Mouse (Mus musculus) G1E (cell line): ENCODE results near the gene Mphosph6.

Experiments used
- CTCF ChIP-seq: IDR thresholded peaks from 2 replicates; pipeline ENCODE4 v1.5.1; 2012; ENCODE audit warnings: low read depth, low read length, inconsistent platforms, mixed read lengths
- GATA1 ChIP-seq: IDR thresholded peaks from 2 replicates; pipeline ENCODE4 v1.6.1; 2012; ENCODE audit warnings: borderline replicate concordance, low read length, inconsistent platforms, mixed read lengths
- GATA2 ChIP-seq: IDR thresholded peaks from 2 replicates; pipeline ENCODE4 v1.6.1; 2012; ENCODE audit warnings: low read depth, low read length, inconsistent platforms, borderline replicate concordance
- POLR2AphosphoS5 ChIP-seq: IDR thresholded peaks from 2 replicates; pipeline ENCODE4 v1.6.1; 2012; ENCODE audit warnings: low read depth, low read length, inconsistent platforms; ENCODE audit not compliant: insufficient replicate concordance
- TAL1 ChIP-seq: conservative IDR thresholded peaks from 2 replicates; pipeline ENCODE4 v1.6.1; 2012; ENCODE audit warnings: low read depth, low read length, inconsistent platforms, mixed read lengths

DNA sequence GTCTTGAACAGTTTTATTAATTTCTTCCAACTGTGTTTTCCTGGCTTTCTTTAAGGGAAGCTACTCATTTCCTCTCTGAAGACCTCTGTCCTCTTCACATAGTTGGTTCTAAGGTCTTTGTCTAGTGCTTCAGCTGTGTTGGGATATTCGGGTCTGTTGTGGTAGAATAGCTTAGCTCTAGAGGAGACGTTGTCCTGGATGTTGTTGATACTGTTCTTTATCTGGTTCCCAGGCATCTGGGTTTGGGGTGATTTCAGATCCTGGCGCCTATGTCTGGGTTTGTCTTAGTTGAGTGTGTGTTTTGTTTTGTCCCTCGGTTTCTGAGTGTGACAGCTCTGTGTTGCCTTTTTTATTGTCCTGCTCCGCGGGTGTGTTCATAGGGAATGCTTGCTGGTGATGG, 39.0 kb downstream of the Mphosph6 start:
- no peak for TF ChIP-seq CTCF
- TF ChIP-seq GATA2, result no peak
- TF ChIP-seq GATA1, result no peak
- no peak for TF ChIP-seq POLR2AphosphoS5
- TF ChIP-seq TAL1, result no peak
